In the genomic region with DNA sequence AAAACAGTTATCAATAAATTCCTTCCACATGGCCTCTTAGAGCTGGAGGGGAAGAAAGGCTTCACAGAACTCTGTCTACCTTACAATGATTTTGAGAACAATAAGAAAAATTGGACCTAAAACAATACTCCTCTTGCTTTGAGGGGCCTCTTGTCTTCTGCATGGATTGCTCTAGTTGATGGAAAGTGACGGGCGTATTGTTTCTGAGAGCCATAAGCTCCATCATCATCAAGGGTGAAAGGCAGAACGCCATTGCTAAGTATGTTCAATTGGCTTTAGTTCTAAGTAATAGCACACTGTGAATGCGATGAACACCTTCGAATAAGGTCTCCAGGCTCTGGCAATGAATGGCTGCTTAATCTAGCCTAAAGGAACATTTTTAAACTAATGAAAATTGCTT, we compare ENCODE assay signal across 26 mouse cellular contexts.
A peak's percentile ranks its signal among the peaks of the same experiment; 100 is the strongest.
DNase-seq lines count a peak whose midpoint lies in the region; ATAC-seq lines count a peak whose summit lies in the region.
"Had no signal": no experiment of that assay in that cellular context is flagged by ENCODE, and none has a peak within 500 bp of the region (broad histone marks: within the 10 kb centered on the region; RNA-seq: fewer than 3 reads in every experiment).

No protein-coding gene starts in this region.

- no peak overlapping the region for H3K4me3 ChIP-seq in forebrain, embryonic 14.5 days (ENCODE audit: low read depth, low read length)
- H3K4me3 ChIP-seq in forebrain, embryonic 13.5 days, result no peak overlapping the region
- H3K4me3 ChIP-seq in hindbrain, embryonic 13.5 days, result no peak overlapping the region
- no peak overlapping the region for H3K4me3 ChIP-seq in neural tube, embryonic 13.5 days
- no peak overlapping the region for H3K4me3 ChIP-seq in kidney, embryonic 15.5 days (replicated peaks)
- H3K4me3 ChIP-seq: embryonic facial prominence, embryonic 12.5 days; left cerebral cortex, adult 2 months; limb, embryonic 10.5 days had no signal

- no peaks in the 10 kb centered on the region for H3K9me3 ChIP-seq in forebrain, embryonic 14.5 days (replicated peaks; ENCODE audit: control insufficient read depth, low read length)
- no peaks in the 10 kb centered on the region for H3K9me3 ChIP-seq in forebrain, embryonic 13.5 days (replicated peaks)
- H3K9me3 ChIP-seq in hindbrain, embryonic 13.5 days, result no peaks in the 10 kb centered on the region
- H3K9me3 ChIP-seq in neural tube, embryonic 13.5 days, result no peaks in the 10 kb centered on the region
- no peaks in the 10 kb centered on the region for H3K9me3 ChIP-seq in kidney, embryonic 15.5 days (replicated peaks)
- H3K9me3 ChIP-seq: embryonic facial prominence, embryonic 12.5 days; limb, embryonic 10.5 days had no signal

- peaks cover 25% of the 10 kb centered on the region for H3K4me1 ChIP-seq in forebrain, embryonic 14.5 days (ENCODE audit: control insufficient read depth, insufficient read depth, low read length)
- H3K4me1 ChIP-seq in forebrain, embryonic 13.5 days, result peaks cover 63% of the 10 kb centered on the region
- H3K4me1 ChIP-seq in hindbrain, embryonic 13.5 days (replicated peaks), result peaks cover 81% of the 10 kb centered on the region
- H3K4me1 ChIP-seq in neural tube, embryonic 13.5 days (replicated peaks), result peaks cover 89% of the 10 kb centered on the region
- peaks cover 50% of the 10 kb centered on the region for H3K4me1 ChIP-seq in kidney, embryonic 15.5 days

- DNase-seq in forebrain, embryonic 14.5 days (ENCODE audit: low spot score), result peak; percentile 55
- peak; percentile 60 for DNase-seq in Muller cell, postnatal 12 days (ENCODE audit: inconsistent ontology term)
- DNase-seq in gastrocnemius, postnatal 14 days, result no peak
- DNase-seq in gastrocnemius, adult 8-10 months (ENCODE audit: low spot score in 2 of 2), result no peak
- DNase-seq: adrenal gland, postnatal 36 days; cerebellum, adult 18-20 months; cerebellum, postnatal 25 days; heart, postnatal 10 days; kidney, adult 8-10 months; kidney, postnatal 25 days; layer of hippocampus, adult 9-11 months; lung, adult 2 months; lung, postnatal 36 days; right cerebral cortex, postnatal 4 days; thymus, postnatal 14 days had no signal

- no peaks in the 10 kb centered on the region for H3K36me3 ChIP-seq in forebrain, embryonic 14.5 days (ENCODE audit: control insufficient read depth, insufficient read depth, low read length)
- H3K36me3 ChIP-seq in forebrain, embryonic 13.5 days (ENCODE audit: poor library complexity, severe bottlenecking), result no peaks in the 10 kb centered on the region
- no peaks in the 10 kb centered on the region; the same call in 1 of the 2 replicates for H3K36me3 ChIP-seq in hindbrain, embryonic 13.5 days
- peaks cover 11% of the 10 kb centered on the region; the same call in 1 of the 2 replicates for H3K36me3 ChIP-seq in neural tube, embryonic 13.5 days
- peaks cover 17% of the 10 kb centered on the region; the same call in 1 of the 2 replicates for H3K36me3 ChIP-seq in kidney, embryonic 15.5 days
- H3K36me3 ChIP-seq: embryonic facial prominence, embryonic 12.5 days had no signal

- no peak for ATAC-seq in forebrain, embryonic 14.5 days
- ATAC-seq in forebrain, embryonic 13.5 days, result no peak
- no peak for ATAC-seq in hindbrain, embryonic 13.5 days (ENCODE audit: low FRiP score)
- no peak for ATAC-seq in neural tube, embryonic 13.5 days (ENCODE audit: low read depth)
- ATAC-seq in kidney, embryonic 15.5 days (replicated peaks; ENCODE audit: low FRiP score), result no peak
- ATAC-seq: forebrain, embryonic 16.5 days had no signal

- intact Hi-C loops in gastrocnemius, postnatal 14 days (cut with DNase I; ENCODE audit: low total_unique reads), result no loop called here

- no peak overlapping the region for H3K9ac ChIP-seq in forebrain, embryonic 14.5 days (ENCODE audit: low read length)
- H3K9ac ChIP-seq in forebrain, embryonic 13.5 days, result no peak overlapping the region
- H3K9ac ChIP-seq in hindbrain, embryonic 13.5 days, result no peak overlapping the region
- H3K9ac ChIP-seq in neural tube, embryonic 13.5 days, result no peak overlapping the region
- no peak overlapping the region for H3K9ac ChIP-seq in kidney, embryonic 15.5 days
- H3K9ac ChIP-seq: embryonic facial prominence, embryonic 12.5 days had no signal

- WGBS in forebrain, embryonic 14.5 days, result 10% methylated on average over 5 of the region's 5 CpGs
- 13% methylated on average over 5 of the region's 5 CpGs for WGBS in forebrain, embryonic 13.5 days
- WGBS in hindbrain, embryonic 13.5 days, result 18% methylated on average over 5 of the region's 5 CpGs
- 24% methylated on average over 5 of the region's 5 CpGs for WGBS in neural tube, embryonic 13.5 days
- 87% methylated on average over 5 of the region's 5 CpGs for WGBS in kidney, embryonic 15.5 days

- no peaks in the 10 kb centered on the region for H3K27me3 ChIP-seq in forebrain, embryonic 14.5 days (replicated peaks; ENCODE audit: control insufficient read depth, insufficient read depth, low read length)
- H3K27me3 ChIP-seq in forebrain, embryonic 13.5 days, result peaks cover 17% of the 10 kb centered on the region; the same call in 1 of the 2 replicates
- no peaks in the 10 kb centered on the region for H3K27me3 ChIP-seq in hindbrain, embryonic 13.5 days
- H3K27me3 ChIP-seq in neural tube, embryonic 13.5 days, result no peaks in the 10 kb centered on the region
- no peaks in the 10 kb centered on the region for H3K27me3 ChIP-seq in kidney, embryonic 15.5 days
- H3K27me3 ChIP-seq: CH12.LX; embryonic facial prominence, embryonic 12.5 days had no signal

- H3K27ac ChIP-seq in forebrain, embryonic 14.5 days (ENCODE audit: low read depth, low read length), result no peak overlapping the region
- no peak overlapping the region for H3K27ac ChIP-seq in forebrain, embryonic 13.5 days
- H3K27ac ChIP-seq in hindbrain, embryonic 13.5 days, result peak overlapping the region; percentile 77
- peak overlapping the region; percentile 57 for H3K27ac ChIP-seq in neural tube, embryonic 13.5 days (replicated peaks)
- no peak overlapping the region for H3K27ac ChIP-seq in kidney, embryonic 15.5 days
- H3K27ac ChIP-seq: embryonic facial prominence, embryonic 12.5 days; left cerebral cortex, adult 2 months; limb, embryonic 10.5 days had no signal

- H3K4me2 ChIP-seq in forebrain, embryonic 14.5 days (ENCODE audit: low read length), result no peak overlapping the region
- H3K4me2 ChIP-seq in forebrain, embryonic 13.5 days, result no peak overlapping the region
- H3K4me2 ChIP-seq in hindbrain, embryonic 13.5 days, result no peak overlapping the region
- H3K4me2 ChIP-seq in neural tube, embryonic 13.5 days, result no peak overlapping the region
- H3K4me2 ChIP-seq in kidney, embryonic 15.5 days, result no peak overlapping the region
- H3K4me2 ChIP-seq: embryonic facial prominence, embryonic 12.5 days; heart, embryonic 11.5 days; liver, embryonic 11.5 days had no signal

Comparison
In these comparisons a context has a peak if more than half of its experiments do, and no peak if none do; other contexts are left out.
1. DNase-seq: peak in forebrain, embryonic 14.5 days (single experiment) and Muller cell, postnatal 12 days (single experiment); none in gastrocnemius, postnatal 14 days (single experiment) and gastrocnemius, adult 8-10 months (0 of 2).
2. H3K27ac ChIP-seq: peak in hindbrain, embryonic 13.5 days (single experiment) and neural tube, embryonic 13.5 days (single experiment); none in forebrain, embryonic 14.5 days (single experiment), forebrain, embryonic 13.5 days (single experiment) and kidney, embryonic 15.5 days (single experiment).